Mouse (Mus musculus): ENCODE measurements around the gene Cbx3.

The Cbx3 gene

GRCm38 (mm10) chr6:51470311-51471178 is at the start of gene Cbx3:
Gene Cbx3 (plus strand): TSS chr6:51470360.
- DNase-seq (ENCODE audit: low spot score in 2 of 2) = peak; percentile 70 to 71

GRCm38 (mm10) chr6:51423466-51424122 is 46.6 kb upstream of the Cbx3 start:
- no peak for DNase-seq (ENCODE audit: low spot score in 2 of 2)

- no peak for DNase-seq (ENCODE audit: low spot score in 2 of 2)
Observed at GRCm38 (mm10) chr6:51424537-51424936, 45.6 kb upstream of the Cbx3 start.

GRCm38 (mm10) chr6:51432535-51433397 is 37.4 kb upstream of the Cbx3 start, which contains the start of gene Nfe2l3:
Gene Nfe2l3 (plus strand): TSS chr6:51432670.
- DNase-seq (ENCODE audit: low spot score in 2 of 2) = no peak

- no peak for DNase-seq (ENCODE audit: low spot score in 2 of 2)
Observed at GRCm38 (mm10) chr6:51434270-51434669, 35.9 kb upstream of the Cbx3 start.

GRCm38 (mm10) chr6:51437665-51438064 is 32.5 kb upstream of the Cbx3 start:
- no peak for DNase-seq (ENCODE audit: low spot score in 2 of 2)

GRCm38 (mm10) chr6:51438826-51439330 is 31.3 kb upstream of the Cbx3 start:
- no peak for DNase-seq (ENCODE audit: low spot score in 2 of 2)

- DNase-seq (ENCODE audit: low spot score in 2 of 2) = no peak
Observed at GRCm38 (mm10) chr6:51442191-51442835, 27.8 kb upstream of the Cbx3 start.

GRCm38 (mm10) chr6:51452927-51453503 is 17.1 kb upstream of the Cbx3 start:
- DNase-seq (ENCODE audit: low spot score in 2 of 2) = no peak

GRCm38 (mm10) chr6:51454949-51455348 is 15.2 kb upstream of the Cbx3 start:
- no peak for DNase-seq (ENCODE audit: low spot score in 2 of 2)

- no peak for DNase-seq (ENCODE audit: low spot score in 2 of 2)
Observed at GRCm38 (mm10) chr6:51456198-51456597, 14.0 kb upstream of the Cbx3 start.

- no peak for DNase-seq (ENCODE audit: low spot score in 2 of 2)
Observed at GRCm38 (mm10) chr6:51457283-51457682, 12.9 kb upstream of the Cbx3 start.

- DNase-seq (ENCODE audit: low spot score in 2 of 2) = no peak
Observed at GRCm38 (mm10) chr6:51457770-51458387, 12.3 kb upstream of the Cbx3 start.

GRCm38 (mm10) chr6:51458925-51459312 is 11.2 kb upstream of the Cbx3 start:
- DNase-seq (ENCODE audit: low spot score in 2 of 2) = no peak

GRCm38 (mm10) chr6:51459313-51460020 is 10.7 kb upstream of the Cbx3 start:
- DNase-seq (ENCODE audit: low spot score in 2 of 2) = no peak

- no peak for DNase-seq (ENCODE audit: low spot score in 2 of 2)
Observed at GRCm38 (mm10) chr6:51460021-51460360, 10.2 kb upstream of the Cbx3 start.

- DNase-seq (ENCODE audit: low spot score in 2 of 2) = no peak
Observed at GRCm38 (mm10) chr6:51460363-51460762, 9.8 kb upstream of the Cbx3 start.

- DNase-seq (ENCODE audit: low spot score in 2 of 2) = no peak
Observed at GRCm38 (mm10) chr6:51467649-51468048, 2.5 kb upstream of the Cbx3 start.

GRCm38 (mm10) chr6:51468891-51469561 is 1.1 kb upstream of the Cbx3 start:
- DNase-seq (ENCODE audit: low spot score in 2 of 2) = peak; percentile 50 to 72

Measured in frontal cortex, postnatal 14 days (tissue).